Mouse (Mus musculus) kidney, embryonic 16.5 days (tissue): ENCODE measurements around the gene Rbp7. TPM values are rescaled to one million over a fixed set of nuclear protein-coding genes. Genes with fewer than 3 reads are reported as not detected.

Experiments
- ATAC-seq: fragments of 200-750 bp; cut with Nextera tagmentation; 2 replicates; pipeline ENCODE4 v1.8.0; 2017; ENCODE audit warnings: moderate TSS enrichment; ENCODE audit not compliant: low FRiP score, low TSS enrichment
- H3K27ac ChIP-seq: fragments of 300-500 bp; sonication (generic); 2 replicates; pipeline ENCODE4 v1.5.1; 2014; ENCODE audit warnings: low read length
- H3K27me3 ChIP-seq: fragments of 300-500 bp; sonication (generic); 2 replicates; pipeline ENCODE4 v1.6.1; 2014; ENCODE audit warnings: low read length, control low read depth, mixed read lengths; ENCODE audit not compliant: insufficient read depth
- H3K36me3 ChIP-seq: fragments of 300-500 bp; sonication (generic); 2 replicates; pipeline ENCODE4 v1.6.1; 2014; ENCODE audit warnings: low read length, control low read depth, mixed read lengths; ENCODE audit not compliant: insufficient read depth
- H3K4me1 ChIP-seq: fragments of 300-500 bp; sonication (generic); 2 replicates; pipeline ENCODE4 v1.6.1; 2014; ENCODE audit warnings: low read length, control low read depth, mixed read lengths; ENCODE audit not compliant: insufficient read depth
- H3K4me2 ChIP-seq: fragments of 300-500 bp; sonication (generic); replicated peaks from 2 replicates; pipeline ENCODE4 v1.6.1; 2014; ENCODE audit warnings: low read depth, low read length
- H3K4me3 ChIP-seq: fragments of 300-500 bp; sonication (generic); 2 replicates; pipeline ENCODE4 v1.5.1; 2014; ENCODE audit warnings: mild to moderate bottlenecking, low read length
- H3K9ac ChIP-seq: fragments of 300-500 bp; sonication (generic); replicated peaks from 2 replicates; pipeline ENCODE4 v1.6.1; 2014; ENCODE audit warnings: low read length
- H3K9me3 ChIP-seq: fragments of 300-500 bp; sonication (generic); 2 replicates; pipeline ENCODE4 v1.6.1; 2016; ENCODE audit warnings: low read length, control low read depth
- WGBS: fragments of 180-500 bp; shearing (Covaris S2); extraction: QIAGEN DNeasy Blood & Tissue Kit; methylation state at CpG from one replicate; pipeline ENCODE4 v1.1.7; 2014; 5-methylcytosine and 5-hydroxymethylcytosine counted together
- polyA plus RNA-seq: library from polyadenylated mRNA; unstranded; fragments of >200 nt; fragmentation: Nextera tagmentation; extraction: Ambion mirVana; gene quantifications from 2 replicates; pipeline ENCODE4 v1.2.1, GENCODE M21; 2015

Rbp7 gene
- polyA plus RNA-seq, 1 experiment from 2014 or later = 1.3 TPM

DNA sequence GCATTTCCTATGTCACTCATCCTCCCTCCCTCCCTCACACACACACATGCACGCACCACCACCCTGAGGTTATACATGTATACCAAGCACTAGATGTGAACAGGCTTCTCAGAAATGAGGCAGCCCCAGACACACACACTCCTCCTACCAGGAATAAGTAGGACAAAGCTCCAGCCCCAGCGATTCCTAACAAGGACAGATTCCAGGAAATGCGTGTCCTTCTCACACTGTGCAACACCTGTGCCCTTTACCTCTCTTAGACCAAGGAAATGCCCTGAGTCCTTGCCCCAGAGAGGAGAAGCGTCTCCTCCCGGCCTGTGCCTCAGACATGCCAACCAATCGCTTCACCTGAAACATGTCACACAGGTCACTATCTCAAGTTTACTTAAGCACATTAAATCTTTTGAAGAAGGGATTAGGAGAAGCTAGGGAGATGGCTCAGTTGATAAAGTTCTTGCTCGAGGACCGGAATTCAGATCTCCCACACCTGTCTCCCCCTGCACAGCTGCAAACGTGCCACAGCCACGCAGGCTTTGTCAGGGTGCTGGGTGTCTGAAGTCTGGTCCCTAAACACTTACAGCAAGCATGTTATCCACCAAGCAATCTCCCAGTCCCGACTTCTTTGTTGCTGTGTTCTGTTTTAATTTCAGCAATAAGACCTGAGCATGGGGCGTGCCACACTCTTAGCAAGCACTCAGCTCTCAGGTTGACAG is 53.7 kb downstream of the Rbp7 start:
- Histone ChIP-seq H3K27ac (no peak overlapping the region), H3K9ac (no peak overlapping the region), H3K9me3 (no peaks in the 10 kb centered on the region), H3K36me3 (peaks cover 11% of the 10 kb centered on the region), H3K4me2 (no peak overlapping the region), H3K4me1 (peaks cover 51% of the 10 kb centered on the region), H3K4me3 (no peak overlapping the region), H3K27me3 (no peaks in the 10 kb centered on the region)
- ATAC-seq = no peak
- WGBS = 60% methylated on average over 12 of the region's 12 CpGs

Other genes with a start within 250 kb of the Rbp7 start
- gene Kif1b, start 147.3 kb downstream of the Rbp7 start, polyA plus RNA-seq = 25.7 and 29.9 TPM in 2 replicates
- 46.8 and 50.9 TPM in 2 replicates for gene Ube4b, start 28.2 kb downstream of the Rbp7 start, polyA plus RNA-seq
- 0.41 and 0.82 TPM in 2 replicates for gene Tmem274, start 22.4 kb upstream of the Rbp7 start, polyA plus RNA-seq
- 13.9 and 14.2 TPM in 2 replicates for gene Nmnat1, start 30.2 kb upstream of the Rbp7 start, polyA plus RNA-seq
- 45.9 and 47.6 TPM in 2 replicates for gene Lzic, start 30.3 kb upstream of the Rbp7 start, polyA plus RNA-seq
- gene Ctnnbip1, start 63.3 kb upstream of the Rbp7 start, polyA plus RNA-seq = 54.1 and 57.4 TPM in 2 replicates
- gene Clstn1, start 131.5 kb upstream of the Rbp7 start, polyA plus RNA-seq = 13.3 and 14.1 TPM in 2 replicates
- gene Pik3cd, start 247.6 kb upstream of the Rbp7 start, polyA plus RNA-seq = 4.5 and 4.7 TPM in 2 replicates